Mouse (Mus musculus): ENCODE results near the gene Rsph6a.

Gene Rsph6a

GRCm38 (mm10) chr7:19077761-19078160, 23.3 kb downstream of the Rsph6a start:
- DNase-seq (ENCODE audit: low read depth in 1 of 2, low spot score in 2 of 2), result peak; percentile 60 to 61

GRCm38 (mm10) chr7:19078732-19079131, 24.2 kb downstream of the Rsph6a start:
- DNase-seq (ENCODE audit: low read depth in 1 of 2, low spot score in 2 of 2), result no peak

- DNase-seq (ENCODE audit: low read depth in 1 of 2, low spot score in 2 of 2), result no peak
Measured at GRCm38 (mm10) chr7:19080451-19080950, 26.0 kb downstream of the Rsph6a start.

GRCm38 (mm10) chr7:19082171-19082570, 27.7 kb downstream of the Rsph6a start:
- no peak for DNase-seq (ENCODE audit: low read depth in 1 of 2, low spot score in 2 of 2)

GRCm38 (mm10) chr7:19083096-19083495, 28.6 kb downstream of the Rsph6a start:
- no peak for DNase-seq (ENCODE audit: low read depth in 1 of 2, low spot score in 2 of 2)

- DNase-seq (ENCODE audit: low read depth in 1 of 2, low spot score in 2 of 2), result no peak
Measured at GRCm38 (mm10) chr7:19083701-19084100, 29.2 kb downstream of the Rsph6a start, which contains the start of gene Dmpk. Gene Dmpk, plus strand, starts transcription at chr7:19083849.

GRCm38 (mm10) chr7:19084277-19084771, 29.8 kb downstream of the Rsph6a start:
- DNase-seq (ENCODE audit: low read depth in 1 of 2, low spot score in 2 of 2), result peak; percentile 77 to 81

- DNase-seq (ENCODE audit: low read depth in 1 of 2, low spot score in 2 of 2), result no peak
Measured at GRCm38 (mm10) chr7:19084921-19085473, 30.5 kb downstream of the Rsph6a start.

GRCm38 (mm10) chr7:19085495-19085894, 31.0 kb downstream of the Rsph6a start:
- no peak for DNase-seq (ENCODE audit: low read depth in 1 of 2, low spot score in 2 of 2)

- no peak for DNase-seq (ENCODE audit: low read depth in 1 of 2, low spot score in 2 of 2)
Measured at GRCm38 (mm10) chr7:19086042-19086441, 31.6 kb downstream of the Rsph6a start.

GRCm38 (mm10) chr7:19086760-19087159, 32.3 kb downstream of the Rsph6a start:
- DNase-seq (ENCODE audit: low read depth in 1 of 2, low spot score in 2 of 2), result no peak

GRCm38 (mm10) chr7:19088813-19089212, 34.3 kb downstream of the Rsph6a start:
- peak in 1 of 2 experiments; percentile 48 for DNase-seq (ENCODE audit: low read depth in 1 of 2, low spot score in 2 of 2)

GRCm38 (mm10) chr7:19091913-19092312, 37.4 kb downstream of the Rsph6a start:
- DNase-seq (ENCODE audit: low read depth in 1 of 2, low spot score in 2 of 2), result no peak

- no peak for DNase-seq (ENCODE audit: low read depth in 1 of 2, low spot score in 2 of 2)
Measured at GRCm38 (mm10) chr7:19092381-19093173, 38.1 kb downstream of the Rsph6a start.

GRCm38 (mm10) chr7:19093174-19093521, 38.7 kb downstream of the Rsph6a start:
- peak in 1 of 2 experiments; percentile 69 for DNase-seq (ENCODE audit: low read depth in 1 of 2, low spot score in 2 of 2)

- DNase-seq (ENCODE audit: low read depth in 1 of 2, low spot score in 2 of 2), result peak in 1 of 2 experiments; percentile 50
Measured at GRCm38 (mm10) chr7:19093537-19094385, 39.3 kb downstream of the Rsph6a start.

- DNase-seq (ENCODE audit: low read depth in 1 of 2, low spot score in 2 of 2), result no peak
Measured at GRCm38 (mm10) chr7:19094471-19094825, 40.0 kb downstream of the Rsph6a start, which contains the start of gene Six5. Gene Six5, plus strand, starts transcription at chr7:19094594.

GRCm38 (mm10) chr7:19094826-19095750, 40.6 kb downstream of the Rsph6a start:
- DNase-seq (ENCODE audit: low read depth in 1 of 2, low spot score in 2 of 2), result no peak

- DNase-seq (ENCODE audit: low read depth in 1 of 2, low spot score in 2 of 2), result no peak
Measured at GRCm38 (mm10) chr7:19095751-19096110, 41.2 kb downstream of the Rsph6a start.

- DNase-seq (ENCODE audit: low read depth in 1 of 2, low spot score in 2 of 2), result no peak
Measured at GRCm38 (mm10) chr7:19096421-19096976, 42.0 kb downstream of the Rsph6a start.
